In the genomic region with DNA sequence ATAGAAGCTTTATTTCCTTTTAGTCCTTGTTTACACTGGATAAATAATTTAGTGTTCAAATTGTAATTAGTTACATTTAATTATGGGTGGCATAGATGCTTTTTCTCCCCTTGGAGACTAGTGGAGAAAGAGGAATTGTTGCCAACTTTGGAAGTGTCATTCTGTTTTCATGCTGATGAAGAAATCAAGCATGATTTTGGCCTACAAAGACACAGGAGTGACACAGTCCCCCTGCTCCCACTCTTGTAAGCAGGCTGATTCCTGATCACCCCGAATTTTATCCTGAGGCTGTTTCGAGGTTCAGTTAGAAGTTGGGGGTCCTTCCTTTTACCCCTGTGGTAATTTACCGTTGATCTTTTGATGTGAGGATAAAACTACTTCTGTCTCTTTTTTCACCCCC, we compare ENCODE assay signal across 8 mouse cellular contexts. TPM values are rescaled to one million over a fixed set of nuclear protein-coding genes. Genes with fewer than 3 reads are reported as not detected.
A peak's percentile ranks its signal among the peaks of the same experiment; 100 is the strongest.
DNase-seq lines count a peak whose midpoint lies in the region; ATAC-seq and TF ChIP-seq lines count a peak whose summit lies in the region.

No protein-coding gene starts in this region.

- H3K79me2 ChIP-seq in C2C12 (ENCODE audit: control insufficient read depth, insufficient read depth) = peaks cover 65% of the 10 kb centered on the region

- no peak for TF ChIP-seq CTCF in C2C12 (IDR thresholded peaks at IDR 0.05; ENCODE audit: control insufficient read depth, insufficient read depth, insufficient read length)

- peak overlapping the region; percentile 84 for H3K9ac ChIP-seq in forebrain, embryonic 15.5 days (replicated peaks)
- H3K9ac ChIP-seq in liver, embryonic 13.5 days = peak overlapping the region; percentile 99

- peak overlapping the region; percentile 53 for H3K4me2 ChIP-seq in forebrain, embryonic 15.5 days (replicated peaks)
- peak overlapping the region; percentile 82 for H3K4me2 ChIP-seq in liver, embryonic 13.5 days

- H3ac ChIP-seq in C2C12 (ENCODE audit: control insufficient read depth, insufficient read length, low read depth) = no peak overlapping the region

- no peaks in the 10 kb centered on the region for H3K36me3 ChIP-seq in C2C12 (ENCODE audit: control insufficient read depth, insufficient read depth)
- no peaks in the 10 kb centered on the region for H3K36me3 ChIP-seq in forebrain, embryonic 15.5 days
- H3K36me3 ChIP-seq in liver, embryonic 13.5 days = 0 out of 2 replicates have a peak, but pooled peaks cover 6% of the 10 kb centered on the region

- peaks cover 57% of the 10 kb centered on the region for H3K4me1 ChIP-seq in forebrain, embryonic 15.5 days
- H3K4me1 ChIP-seq in liver, embryonic 13.5 days (replicated peaks) = peaks cover 68% of the 10 kb centered on the region

- no peaks in the 10 kb centered on the region for H3K9me3 ChIP-seq in forebrain, embryonic 15.5 days
- H3K9me3 ChIP-seq in liver, embryonic 13.5 days (replicated peaks) = no peaks in the 10 kb centered on the region

- peaks cover 60% of the 10 kb centered on the region for H3K79me3 ChIP-seq in C2C12 (ENCODE audit: low read depth)

- H3K27ac ChIP-seq in forebrain, embryonic 15.5 days (replicated peaks) = no peak overlapping the region
- H3K27ac ChIP-seq in liver, embryonic 13.5 days = peak overlapping the region; percentile 95

- DNase-seq in cerebellum, adult 8-10 months = peak; percentile 6
- DNase-seq in cerebellum, postnatal 36 days = no peak
- DNase-seq in liver, embryonic 13.5 days = no peak
- no peak for DNase-seq in urinary bladder, postnatal 14 days (ENCODE audit: low spot score)
- DNase-seq in adrenal gland, postnatal 4 days (ENCODE audit: low spot score in 2 of 2) = no peak
- DNase-seq in right cerebral cortex, postnatal 10 days (ENCODE audit: low spot score in 2 of 2) = no peak

- peak overlapping the region; percentile 52 for H3K4me3 ChIP-seq in C2C12 (ENCODE audit: insufficient read depth, poor library complexity, severe bottlenecking)
- peak overlapping the region; percentile 85 for H3K4me3 ChIP-seq in forebrain, embryonic 15.5 days
- peak overlapping the region; percentile 95 for H3K4me3 ChIP-seq in liver, embryonic 13.5 days (replicated peaks)

- WGBS in forebrain, embryonic 15.5 days = 33% methylated on average over 3 of the region's 3 CpGs
- WGBS in liver, embryonic 13.5 days (ENCODE audit: insufficient replicate concordance) = 56% methylated on average over 3 of the region's 3 CpGs

- no peaks in the 10 kb centered on the region for H3K27me3 ChIP-seq in C2C12 (ENCODE audit: control insufficient read depth, insufficient read depth, insufficient read length)
- no peaks in the 10 kb centered on the region for H3K27me3 ChIP-seq in forebrain, embryonic 15.5 days
- H3K27me3 ChIP-seq in liver, embryonic 13.5 days = peaks cover 7% of the 10 kb centered on the region

- ATAC-seq in forebrain, embryonic 15.5 days (replicated peaks) = no peak
- ATAC-seq in liver, embryonic 13.5 days (ENCODE audit: low read depth) = no peak

TF ChIP-seq in C2C12, 6 proteins besides CTCF, POLR2A, EP300 and RAD21:
- TF ChIP-seq MYOG (IDR thresholded peaks at IDR 0.05; ENCODE audit: control insufficient read depth, extremely low read depth, insufficient read length) (no peak), USF1 (IDR thresholded peaks at IDR 0.05; ENCODE audit: low read depth) (no peak), CEBPB (IDR thresholded peaks at IDR 0.05; ENCODE audit: low read depth) (no peak), MAX (IDR thresholded peaks at IDR 0.05) (no peak), MYOD1 (IDR thresholded peaks at IDR 0.05; ENCODE audit: control insufficient read depth, insufficient read length, low read depth) (no peak), FOSL1 (IDR thresholded peaks at IDR 0.05; ENCODE audit: insufficient read depth, low read length, poor library complexity, severe bottlenecking) (no peak)

RNA-seq across cellular contexts. Expression of gene Med13l, which starts 1.7 kb away (rescaled TPM):
- polyA plus RNA-seq in C2C12 (2012; fragmentation: generic; extraction: Trizol) = 6.7 TPM
- polyA plus RNA-seq in forebrain, embryonic 15.5 days (2015; fragmentation: Nextera tagmentation; extraction: Ambion mirVana) = 23.7 and 23.9 TPM in 2 replicates
- polyA plus RNA-seq in liver, embryonic 13.5 days (2015; fragmentation: Nextera tagmentation; extraction: Ambion mirVana) = 10.1 and 10.2 TPM in 2 replicates
- total RNA-seq in adrenal gland, postnatal 4 days (2021) = 10 to 100 TPM; 49.9 to 55.3 TPM
